Mouse (Mus musculus) limb, embryonic 15.5 days (tissue): ENCODE measurements around the gene Fmo3. TPM values are rescaled to one million over a fixed set of nuclear protein-coding genes. Genes with fewer than 3 reads are reported as not detected.
A peak's percentile ranks its signal among the peaks of the same experiment; 100 is the strongest.

Experiments used
- ATAC-seq: fragments of 200-750 bp; cut with Nextera tagmentation; 2 replicates; pipeline ENCODE4 v1.8.0; 2017; ENCODE audit warnings: low read depth, moderate TSS enrichment; ENCODE audit not compliant: insufficient number of reproducible peaks, low FRiP score, low TSS enrichment
- H3K27ac ChIP-seq: fragments of 300-500 bp; sonication (generic); 2 replicates; pipeline ENCODE4 v1.5.1; 2015; ENCODE audit warnings: moderate library complexity, mild to moderate bottlenecking, inconsistent platforms
- H3K27me3 ChIP-seq: fragments of 300-500 bp; sonication (generic); 2 replicates; pipeline ENCODE4 v1.6.1; 2015; ENCODE audit warnings: inconsistent platforms
- H3K36me3 ChIP-seq: fragments of 300-500 bp; sonication (generic); 2 replicates; pipeline ENCODE4 v1.6.1; 2015; ENCODE audit warnings: inconsistent platforms
- H3K4me1 ChIP-seq: fragments of 300-500 bp; sonication (generic); 2 replicates; pipeline ENCODE4 v1.6.1; 2015; ENCODE audit warnings: inconsistent platforms
- H3K4me2 ChIP-seq: fragments of 300-500 bp; sonication (generic); 2 replicates; pipeline ENCODE4 v1.6.1; 2015; ENCODE audit warnings: mild to moderate bottlenecking, inconsistent platforms
- H3K4me3 ChIP-seq: fragments of 300-500 bp; sonication (generic); 2 replicates; pipeline ENCODE4 v1.5.1; 2015; ENCODE audit warnings: mild to moderate bottlenecking, inconsistent platforms
- H3K9ac ChIP-seq: fragments of 300-500 bp; sonication (generic); 2 replicates; pipeline ENCODE4 v1.6.1; 2015; ENCODE audit warnings: inconsistent platforms
- H3K9me3 ChIP-seq: fragments of 300-500 bp; sonication (generic); 2 replicates; pipeline ENCODE4 v1.6.1; 2016; ENCODE audit warnings: inconsistent platforms
- WGBS: fragments of 180-500 bp; shearing (Covaris S2); methylation state at CpG from one replicate; pipeline ENCODE4 v1.1.7; 2015; 5-methylcytosine and 5-hydroxymethylcytosine counted together
- polyA plus RNA-seq: library from polyadenylated mRNA; unstranded; fragments of >200 nt; fragmentation: Nextera tagmentation; extraction: Ambion mirVana; gene quantifications from 2 replicates; pipeline ENCODE4 v1.2.1, GENCODE M21; 2015

Fmo3 gene
- polyA plus RNA-seq, 1 experiment from 2014 or later = not detected

GRCm38 (mm10) chr1:162947934-162948333, 36.4 kb downstream of the Fmo3 start:
- 0 out of 2 replicates have a peak, but pooled peaks cover 8% of the 10 kb centered on the region for H3K27me3 ChIP-seq
- H3K9ac ChIP-seq = no peak overlapping the region
- H3K4me2 ChIP-seq = no peak overlapping the region
- H3K9me3 ChIP-seq = no peaks in the 10 kb centered on the region
- peaks cover 4% of the 10 kb centered on the region; the same call in 1 of the 2 replicates for H3K4me1 ChIP-seq
- 66% methylated on average over 6 of the region's 6 CpGs for WGBS
- no peaks in the 10 kb centered on the region for H3K36me3 ChIP-seq
- H3K27ac ChIP-seq = no peak overlapping the region
- no peak for ATAC-seq
- no peak overlapping the region for H3K4me3 ChIP-seq

GRCm38 (mm10) chr1:162946837-162947558, 37.3 kb downstream of the Fmo3 start:
- H3K27ac ChIP-seq = no peak overlapping the region
- no peaks in the 10 kb centered on the region for H3K9me3 ChIP-seq
- H3K9ac ChIP-seq = no peak overlapping the region
- H3K4me1 ChIP-seq = peaks cover 4% of the 10 kb centered on the region; the same call in 1 of the 2 replicates
- 33% methylated on average over 4 of the region's 4 CpGs for WGBS
- no peaks in the 10 kb centered on the region for H3K36me3 ChIP-seq
- no peak for ATAC-seq
- H3K4me3 ChIP-seq = no peak overlapping the region
- no peak overlapping the region for H3K4me2 ChIP-seq
- H3K27me3 ChIP-seq = peaks cover 9% of the 10 kb centered on the region; the same call in 1 of the 2 replicates

GRCm38 (mm10) chr1:162943700-162944099, 40.6 kb downstream of the Fmo3 start:
- Histone ChIP-seq H3K4me1 (peaks cover 10% of the 10 kb centered on the region), H3K4me3 (no peak overlapping the region), H3K27ac (no peak overlapping the region), H3K27me3 (peaks cover 19% of the 10 kb centered on the region; the same call in 1 of the 2 replicates), H3K9me3 (no peaks in the 10 kb centered on the region), H3K4me2 (no peak overlapping the region), H3K9ac (no peak overlapping the region), H3K36me3 (no peaks in the 10 kb centered on the region)
- no peak for ATAC-seq
- WGBS = 33% methylated on average over 6 of the region's 6 CpGs

GRCm38 (mm10) chr1:162938696-162939351, 45.5 kb downstream of the Fmo3 start:
- ATAC-seq = peak; percentile 92
- Histone ChIP-seq H3K9ac (no peak overlapping the region), H3K4me3 (no peak overlapping the region), H3K4me2 (no peak overlapping the region), H3K27me3 (peaks cover 11% of the 10 kb centered on the region; the same call in 1 of the 2 replicates), H3K27ac (peak overlapping the region; percentile 75), H3K9me3 (no peaks in the 10 kb centered on the region), H3K36me3 (no peaks in the 10 kb centered on the region), H3K4me1 (peaks cover 14% of the 10 kb centered on the region)
- 47% methylated on average over 4 of the region's 4 CpGs for WGBS

- ATAC-seq = peak; percentile 88
- H3K4me1 ChIP-seq = peaks cover 14% of the 10 kb centered on the region
- H3K9me3 ChIP-seq = no peaks in the 10 kb centered on the region
- H3K27ac ChIP-seq = peak overlapping the region; percentile 73
- H3K36me3 ChIP-seq = no peaks in the 10 kb centered on the region
- WGBS = 25% methylated on average over 5 of the region's 5 CpGs
- H3K9ac ChIP-seq = no peak overlapping the region
- no peak overlapping the region for H3K4me3 ChIP-seq
- peaks cover 11% of the 10 kb centered on the region; the same call in 1 of the 2 replicates for H3K27me3 ChIP-seq
- H3K4me2 ChIP-seq = no peak overlapping the region
Observed at GRCm38 (mm10) chr1:162937970-162938695, 46.2 kb downstream of the Fmo3 start.

- Histone ChIP-seq H3K4me3 (no peak within 1 kb of the TSS), H3K27ac (peak within 1 kb of the TSS; percentile 73), H3K4me1 (peaks cover 14% of the 10 kb centered on the region), H3K9ac (no peak within 1 kb of the TSS), H3K9me3 (no peaks in the 10 kb centered on the region), H3K27me3 (peaks cover 11% of the 10 kb centered on the region; the same call in 1 of the 2 replicates), H3K4me2 (no peak within 1 kb of the TSS), H3K36me3 (no peaks in the 10 kb centered on the region)
- no peak for ATAC-seq
- 76% methylated on average over 6 of the region's 6 CpGs for WGBS
Observed at GRCm38 (mm10) chr1:162937415-162937814, 46.9 kb downstream of the Fmo3 start, which contains the start of gene Fmo6. Gene Fmo6 (minus strand): TSS chr1:162937515.

GRCm38 (mm10) chr1:162934374-162935012, 49.8 kb downstream of the Fmo3 start:
- Histone ChIP-seq H3K27me3 (no peaks in the 10 kb centered on the region), H3K36me3 (no peaks in the 10 kb centered on the region), H3K9ac (no peak overlapping the region), H3K27ac (no peak overlapping the region), H3K9me3 (no peaks in the 10 kb centered on the region), H3K4me2 (no peak overlapping the region), H3K4me3 (no peak overlapping the region), H3K4me1 (peaks cover 18% of the 10 kb centered on the region)
- WGBS = 71% methylated on average over 4 of the region's 4 CpGs
- ATAC-seq = no peak

GRCm38 (mm10) chr1:162932386-162932785, 51.9 kb downstream of the Fmo3 start:
- H3K4me3 ChIP-seq = no peak overlapping the region
- H3K9ac ChIP-seq = no peak overlapping the region
- H3K4me1 ChIP-seq = peaks cover 4% of the 10 kb centered on the region; the same call in 1 of the 2 replicates
- H3K27me3 ChIP-seq = no peaks in the 10 kb centered on the region
- ATAC-seq = no peak
- no peak overlapping the region for H3K4me2 ChIP-seq
- WGBS = 68% methylated on average over 4 of the region's 4 CpGs
- no peak overlapping the region for H3K27ac ChIP-seq
- no peaks in the 10 kb centered on the region for H3K9me3 ChIP-seq
- no peaks in the 10 kb centered on the region for H3K36me3 ChIP-seq

- 60% methylated on average over 5 of the region's 5 CpGs for WGBS
Observed at GRCm38 (mm10) chr1:162931880-162932279, 52.4 kb downstream of the Fmo3 start.

GRCm38 (mm10) chr1:162931310-162931875, 52.9 kb downstream of the Fmo3 start:
- Histone ChIP-seq H3K27ac (no peak overlapping the region), H3K9me3 (no peaks in the 10 kb centered on the region), H3K4me2 (no peak overlapping the region), H3K4me1 (peaks cover 4% of the 10 kb centered on the region; the same call in 1 of the 2 replicates), H3K36me3 (no peaks in the 10 kb centered on the region), H3K4me3 (no peak overlapping the region), H3K9ac (no peak overlapping the region), H3K27me3 (no peaks in the 10 kb centered on the region)
- ATAC-seq = no peak
- 58% methylated on average over 4 of the region's 4 CpGs for WGBS

More at GRCm38 (mm10) chr1:162931880-162932279, 52.4 kb downstream of the Fmo3 start:
- Histone ChIP-seq H3K4me2 (no peak overlapping the region), H3K9ac (no peak overlapping the region), H3K4me1 (peaks cover 4% of the 10 kb centered on the region; the same call in 1 of the 2 replicates), H3K9me3 (no peaks in the 10 kb centered on the region), H3K36me3 (no peaks in the 10 kb centered on the region), H3K27me3 (no peaks in the 10 kb centered on the region), H3K27ac (no peak overlapping the region), H3K4me3 (no peak overlapping the region)
- ATAC-seq = no peak

- peaks cover 4% of the 10 kb centered on the region; the same call in 1 of the 2 replicates for H3K4me1 ChIP-seq
- WGBS = 70% methylated on average over 2 of the region's 2 CpGs
- H3K9me3 ChIP-seq = no peaks in the 10 kb centered on the region
- H3K4me2 ChIP-seq = no peak overlapping the region
- H3K36me3 ChIP-seq = no peaks in the 10 kb centered on the region
- ATAC-seq = no peak
- no peak overlapping the region for H3K27ac ChIP-seq
- no peak overlapping the region for H3K9ac ChIP-seq
- H3K27me3 ChIP-seq = no peaks in the 10 kb centered on the region
- H3K4me3 ChIP-seq = no peak overlapping the region
Observed at GRCm38 (mm10) chr1:162930631-162931030, 53.7 kb downstream of the Fmo3 start.
